Mouse (Mus musculus): ENCODE measurements at regions not wholly inside any gene's neighbourhood (a gene's known extent, or its start where the extent isn't known, plus 50 kb on each side); places are given as distances from the start of the nearest gene placed in this dataset.
"Not testable (repeated sequence)": the region's sequence is repeated elsewhere in the genome, so short reads cannot be mapped to it uniquely, and the experiment has no call there.

GRCm38 (mm10) chr10:96400793-96401192 lies 216.0 kb upstream of the Btg1 start:
- H3K4me1 ChIP-seq (ENCODE audit: insufficient read depth, low read depth, low read length): no peaks in the 10 kb centered on the region
- H3K9me3 ChIP-seq (replicated peaks): peaks cover 51% of the 10 kb centered on the region
- DNase-seq (ENCODE audit: low spot score): no peak
- TF ChIP-seq CTCF (IDR thresholded peaks at IDR 0.05; ENCODE audit: low read depth, low read length) (no peak), POLR2AphosphoS5 (IDR thresholded peaks at IDR 0.05; ENCODE audit: insufficient replicate concordance, low read depth, low read length) (no peak), GATA2 (IDR thresholded peaks at IDR 0.05; ENCODE audit: borderline replicate concordance, low read depth, low read length) (no peak), TAL1 (conservative IDR thresholded peaks at IDR 0.05; ENCODE audit: low read depth, low read length) (no peak), GATA1 (IDR thresholded peaks at IDR 0.05; ENCODE audit: borderline replicate concordance, low read length) (no peak)
- ATAC-seq (ENCODE audit: extremely low read depth, insufficient number of reproducible peaks, low FRiP score, poor library complexity, severe bottlenecking): no peak
- no peaks in the 10 kb centered on the region for H3K36me3 ChIP-seq (replicated peaks)
- no peak overlapping the region for H3K4me3 ChIP-seq (ENCODE audit: low read depth, low read length)
- H3K27me3 ChIP-seq (ENCODE audit: insufficient read depth, low read length): no peaks in the 10 kb centered on the region

- ATAC-seq (ENCODE audit: extremely low read depth, insufficient number of reproducible peaks, low FRiP score, poor library complexity, severe bottlenecking) (no peak), DNase-seq (ENCODE audit: low spot score) (no peak)
- no peaks in the 10 kb centered on the region for H3K4me1 ChIP-seq (ENCODE audit: insufficient read depth, low read depth, low read length)
- H3K9me3 ChIP-seq (replicated peaks): peaks cover 48% of the 10 kb centered on the region
- no peaks in the 10 kb centered on the region for H3K27me3 ChIP-seq (ENCODE audit: insufficient read depth, low read length)
- no peaks in the 10 kb centered on the region for H3K36me3 ChIP-seq (replicated peaks)
- TF ChIP-seq GATA2 (IDR thresholded peaks at IDR 0.05; ENCODE audit: borderline replicate concordance, low read depth, low read length) (no peak), POLR2AphosphoS5 (IDR thresholded peaks at IDR 0.05; ENCODE audit: insufficient replicate concordance, low read depth, low read length) (no peak)
- H3K4me3 ChIP-seq (ENCODE audit: low read depth, low read length): no peak overlapping the region
These were observed 210.5 kb upstream of the Btg1 start for GRCm38 (mm10) chr10:96406306-96406705.

- Histone ChIP-seq H3K27me3 (ENCODE audit: insufficient read depth, low read length) (no peaks in the 10 kb centered on the region), H3K4me3 (ENCODE audit: low read depth, low read length) (no peak overlapping the region), H3K4me1 (ENCODE audit: insufficient read depth, low read depth, low read length) (no peaks in the 10 kb centered on the region), H3K36me3 (replicated peaks) (no peaks in the 10 kb centered on the region), H3K9me3 (replicated peaks) (peaks cover 44% of the 10 kb centered on the region)
- ATAC-seq (ENCODE audit: extremely low read depth, insufficient number of reproducible peaks, low FRiP score, poor library complexity, severe bottlenecking): no peak
- no peak for TF ChIP-seq TAL1 (conservative IDR thresholded peaks at IDR 0.05; ENCODE audit: low read depth, low read length)
- TF ChIP-seq GATA1 (IDR thresholded peaks at IDR 0.05; ENCODE audit: borderline replicate concordance, low read length): no peak
- TF ChIP-seq POLR2AphosphoS5 (IDR thresholded peaks at IDR 0.05; ENCODE audit: insufficient replicate concordance, low read depth, low read length): no peak
- TF ChIP-seq CTCF (IDR thresholded peaks at IDR 0.05; ENCODE audit: low read depth, low read length): no peak
- TF ChIP-seq GATA2 (IDR thresholded peaks at IDR 0.05; ENCODE audit: borderline replicate concordance, low read depth, low read length): no peak
- DNase-seq (ENCODE audit: low spot score): no peak
These were observed 209.0 kb upstream of the Btg1 start for GRCm38 (mm10) chr10:96407846-96408245.

GRCm38 (mm10) chr10:96408250-96408649 lies 208.6 kb upstream of the Btg1 start:
- no peaks in the 10 kb centered on the region for H3K36me3 ChIP-seq (replicated peaks)
- no peak for TF ChIP-seq GATA2 (IDR thresholded peaks at IDR 0.05; ENCODE audit: borderline replicate concordance, low read depth, low read length)
- TF ChIP-seq TAL1 (conservative IDR thresholded peaks at IDR 0.05; ENCODE audit: low read depth, low read length): no peak
- TF ChIP-seq CTCF (IDR thresholded peaks at IDR 0.05; ENCODE audit: low read depth, low read length): no peak
- H3K9me3 ChIP-seq (replicated peaks): peaks cover 48% of the 10 kb centered on the region
- no peaks in the 10 kb centered on the region for H3K4me1 ChIP-seq (ENCODE audit: insufficient read depth, low read depth, low read length)
- no peaks in the 10 kb centered on the region for H3K27me3 ChIP-seq (ENCODE audit: insufficient read depth, low read length)
- no peak overlapping the region for H3K4me3 ChIP-seq (ENCODE audit: low read depth, low read length)
- no peak for DNase-seq (ENCODE audit: low spot score)
- ATAC-seq (ENCODE audit: extremely low read depth, insufficient number of reproducible peaks, low FRiP score, poor library complexity, severe bottlenecking): no peak

- Histone ChIP-seq H3K9me3 (replicated peaks) (peaks cover 51% of the 10 kb centered on the region), H3K4me3 (ENCODE audit: low read depth, low read length) (no peak overlapping the region), H3K4me1 (ENCODE audit: insufficient read depth, low read depth, low read length) (no peaks in the 10 kb centered on the region), H3K36me3 (replicated peaks) (no peaks in the 10 kb centered on the region), H3K27me3 (ENCODE audit: insufficient read depth, low read length) (no peaks in the 10 kb centered on the region)
- TF ChIP-seq POLR2AphosphoS5 (IDR thresholded peaks at IDR 0.05; ENCODE audit: insufficient replicate concordance, low read depth, low read length): no peak
- TF ChIP-seq GATA1 (IDR thresholded peaks at IDR 0.05; ENCODE audit: borderline replicate concordance, low read length): no peak
- no peak for TF ChIP-seq CTCF (IDR thresholded peaks at IDR 0.05; ENCODE audit: low read depth, low read length)
- TF ChIP-seq TAL1 (conservative IDR thresholded peaks at IDR 0.05; ENCODE audit: low read depth, low read length): no peak
- no peak for TF ChIP-seq GATA2 (IDR thresholded peaks at IDR 0.05; ENCODE audit: borderline replicate concordance, low read depth, low read length)
- ATAC-seq (ENCODE audit: extremely low read depth, insufficient number of reproducible peaks, low FRiP score, poor library complexity, severe bottlenecking) (no peak), DNase-seq (ENCODE audit: low spot score) (no peak)
These were observed 206.8 kb upstream of the Btg1 start for GRCm38 (mm10) chr10:96410028-96410427.

GRCm38 (mm10) chr10:96414807-96415206 lies 202.0 kb upstream of the Btg1 start:
- ATAC-seq (ENCODE audit: extremely low read depth, insufficient number of reproducible peaks, low FRiP score, poor library complexity, severe bottlenecking) (no peak), DNase-seq (ENCODE audit: low spot score) (no peak)
- Histone ChIP-seq H3K4me3 (ENCODE audit: low read depth, low read length) (no peak overlapping the region), H3K27me3 (ENCODE audit: insufficient read depth, low read length) (no peaks in the 10 kb centered on the region), H3K4me1 (ENCODE audit: insufficient read depth, low read depth, low read length) (no peaks in the 10 kb centered on the region), H3K36me3 (replicated peaks) (no peaks in the 10 kb centered on the region), H3K9me3 (replicated peaks) (peaks cover 58% of the 10 kb centered on the region)
- TF ChIP-seq POLR2AphosphoS5 (IDR thresholded peaks at IDR 0.05; ENCODE audit: insufficient replicate concordance, low read depth, low read length) (no peak), CTCF (IDR thresholded peaks at IDR 0.05; ENCODE audit: low read depth, low read length) (no peak), GATA2 (IDR thresholded peaks at IDR 0.05; ENCODE audit: borderline replicate concordance, low read depth, low read length) (no peak), TAL1 (conservative IDR thresholded peaks at IDR 0.05; ENCODE audit: low read depth, low read length) (no peak), GATA1 (IDR thresholded peaks at IDR 0.05; ENCODE audit: borderline replicate concordance, low read length) (no peak)

- not testable (repeated sequence) for H3K4me1 ChIP-seq (ENCODE audit: insufficient read depth, low read depth, low read length); H3K36me3 ChIP-seq (replicated peaks); DNase-seq (ENCODE audit: low spot score); ATAC-seq (ENCODE audit: extremely low read depth, insufficient number of reproducible peaks, low FRiP score, poor library complexity, severe bottlenecking); H3K4me3 ChIP-seq (ENCODE audit: low read depth, low read length); H3K27me3 ChIP-seq (ENCODE audit: insufficient read depth, low read length)
- H3K9me3 ChIP-seq (replicated peaks): peaks cover 31% of the 10 kb centered on the region
These were observed 195.3 kb upstream of the Btg1 start for GRCm38 (mm10) chr10:96421506-96421905.
